Mouse (Mus musculus): ENCODE results near the gene Rps6kb1. TPM values are rescaled to one million over a fixed set of nuclear protein-coding genes. Genes with fewer than 3 reads are reported as not detected.
A peak's percentile ranks its signal among the peaks of the same experiment; 100 is the strongest.

Rps6kb1 gene
- polyA plus RNA-seq (2014; fragmentation: Nextera tagmentation; extraction: Ambion mirVana), result 50.7 and 58.0 TPM in 2 replicates

GRCm38 (mm10) chr11:86544639-86545299, at the start of gene Rps6kb1, which contains the start of gene Tubd1:
Gene Rps6kb1, minus strand, starts transcription at chr11:86544805.
Gene Tubd1, plus strand, starts transcription at chr11:86544991.
- WGBS, result under 1% methylated on average over 43 of the region's 43 CpGs
- DNase-seq (ENCODE audit: low spot score) (peak; percentile 96), ATAC-seq (replicated peaks; ENCODE audit: low FRiP score, low TSS enrichment, low read depth) (peak; percentile 99)
- peaks cover 5% of the 10 kb centered on the region; the same call in 1 of the 2 replicates for H3K36me3 ChIP-seq (ENCODE audit: control insufficient read depth, insufficient read depth, low read length)
- H3K9me3 ChIP-seq (ENCODE audit: control insufficient read depth, low read length), result no peaks in the 10 kb centered on the region
- H3K4me2 ChIP-seq (ENCODE audit: low read length), result peak within 1 kb of the TSS; percentile 65
- H3K4me3 ChIP-seq (ENCODE audit: low read depth, low read length), result peak within 1 kb of the TSS; percentile 65
- H3K4me1 ChIP-seq (replicated peaks; ENCODE audit: control insufficient read depth, insufficient read depth, low read length), result peaks cover 18% of the 10 kb centered on the region
- peak within 1 kb of the TSS; percentile 77; the same call in 1 of the 2 replicates for H3K27ac ChIP-seq (ENCODE audit: low read depth)
- H3K9ac ChIP-seq (ENCODE audit: low read length), result peak within 1 kb of the TSS; percentile 90
- H3K27me3 ChIP-seq (replicated peaks; ENCODE audit: control insufficient read depth, insufficient read depth, low read length), result no peaks in the 10 kb centered on the region

DNA sequence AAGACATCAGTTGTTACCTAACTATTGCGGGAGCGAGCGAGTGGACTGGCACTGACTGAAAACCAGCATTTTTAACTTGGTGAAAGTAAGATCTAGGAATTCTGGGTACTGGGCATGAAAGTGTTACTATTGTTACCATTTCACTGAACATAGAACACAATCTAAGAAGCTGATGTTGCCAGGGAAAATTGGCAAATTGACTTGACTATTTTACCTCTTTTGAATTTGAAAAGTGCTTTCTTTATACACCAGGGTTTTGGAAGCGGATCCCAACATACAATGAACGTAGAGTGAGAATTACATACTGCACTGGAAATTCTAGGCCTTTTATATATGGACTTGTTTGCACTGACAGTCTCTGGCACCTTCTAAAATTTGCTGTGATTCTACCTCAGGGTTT, 48.8 kb upstream of the Rps6kb1 start:
- H3K4me1 ChIP-seq (replicated peaks; ENCODE audit: control insufficient read depth, insufficient read depth, low read length), result peaks cover 4% of the 10 kb centered on the region; the same call in 1 of the 2 replicates
- no peaks in the 10 kb centered on the region for H3K27me3 ChIP-seq (replicated peaks; ENCODE audit: control insufficient read depth, insufficient read depth, low read length)
- no peak overlapping the region for H3K4me3 ChIP-seq (ENCODE audit: low read depth, low read length)
- no peak overlapping the region for H3K4me2 ChIP-seq (ENCODE audit: low read length)
- H3K9ac ChIP-seq (ENCODE audit: low read length), result no peak overlapping the region
- H3K9me3 ChIP-seq (ENCODE audit: control insufficient read depth, low read length), result no peaks in the 10 kb centered on the region
- WGBS, result 87% methylated on average over 5 of the region's 5 CpGs
- H3K27ac ChIP-seq (ENCODE audit: low read depth), result no peak overlapping the region
- no peak for DNase-seq (ENCODE audit: low spot score)
- H3K36me3 ChIP-seq (ENCODE audit: control insufficient read depth, insufficient read depth, low read length), result no peaks in the 10 kb centered on the region
- ATAC-seq (replicated peaks; ENCODE audit: low FRiP score, low TSS enrichment, low read depth), result no peak

DNA sequence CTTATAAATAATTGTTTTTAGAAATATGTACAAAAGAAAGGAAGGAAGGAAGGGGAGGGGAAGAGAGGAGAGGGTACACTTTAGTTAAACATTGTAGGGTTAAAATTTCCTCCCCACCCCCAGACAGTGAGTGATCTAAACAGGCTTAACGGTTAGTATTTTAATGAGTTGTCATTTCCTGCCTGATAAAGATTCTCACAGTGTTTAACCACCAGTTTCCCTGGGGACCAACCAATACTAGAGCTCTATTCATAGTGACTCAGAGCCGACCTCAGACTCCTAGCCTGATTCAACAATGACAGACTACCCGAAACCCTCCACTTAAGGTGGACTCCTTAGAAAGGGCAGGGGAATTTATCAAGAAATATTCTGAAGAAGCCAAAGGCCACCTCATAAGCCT, 48.4 kb upstream of the Rps6kb1 start:
- 30% methylated on average over 3 of the region's 3 CpGs for WGBS
- Histone ChIP-seq H3K27ac (ENCODE audit: low read depth) (no peak overlapping the region), H3K4me1 (replicated peaks; ENCODE audit: control insufficient read depth, insufficient read depth, low read length) (peaks cover 8% of the 10 kb centered on the region; the same call in 1 of the 2 replicates), H3K9ac (ENCODE audit: low read length) (no peak overlapping the region), H3K36me3 (ENCODE audit: control insufficient read depth, insufficient read depth, low read length) (no peaks in the 10 kb centered on the region), H3K27me3 (replicated peaks; ENCODE audit: control insufficient read depth, insufficient read depth, low read length) (no peaks in the 10 kb centered on the region), H3K9me3 (ENCODE audit: control insufficient read depth, low read length) (no peaks in the 10 kb centered on the region), H3K4me2 (ENCODE audit: low read length) (no peak overlapping the region), H3K4me3 (ENCODE audit: low read depth, low read length) (no peak overlapping the region)
- 0 out of 2 replicates have a peak, but pooled peaks have one; percentile 32 for ATAC-seq (replicated peaks; ENCODE audit: low FRiP score, low TSS enrichment, low read depth)
- DNase-seq (ENCODE audit: low spot score), result no peak

GRCm38 (mm10) chr11:86591931-86592616, 47.5 kb upstream of the Rps6kb1 start:
- Histone ChIP-seq H3K9me3 (ENCODE audit: control insufficient read depth, low read length) (no peaks in the 10 kb centered on the region), H3K4me2 (ENCODE audit: low read length) (no peak overlapping the region), H3K27me3 (replicated peaks; ENCODE audit: control insufficient read depth, insufficient read depth, low read length) (no peaks in the 10 kb centered on the region), H3K27ac (ENCODE audit: low read depth) (no peak overlapping the region), H3K36me3 (ENCODE audit: control insufficient read depth, insufficient read depth, low read length) (no peaks in the 10 kb centered on the region), H3K4me1 (replicated peaks; ENCODE audit: control insufficient read depth, insufficient read depth, low read length) (peaks cover 14% of the 10 kb centered on the region), H3K9ac (ENCODE audit: low read length) (no peak overlapping the region), H3K4me3 (ENCODE audit: low read depth, low read length) (no peak overlapping the region)
- DNase-seq (ENCODE audit: low spot score) (no peak), ATAC-seq (replicated peaks; ENCODE audit: low FRiP score, low TSS enrichment, low read depth) (no peak)
- WGBS, result 86% methylated on average over 2 of the region's 2 CpGs

DNA sequence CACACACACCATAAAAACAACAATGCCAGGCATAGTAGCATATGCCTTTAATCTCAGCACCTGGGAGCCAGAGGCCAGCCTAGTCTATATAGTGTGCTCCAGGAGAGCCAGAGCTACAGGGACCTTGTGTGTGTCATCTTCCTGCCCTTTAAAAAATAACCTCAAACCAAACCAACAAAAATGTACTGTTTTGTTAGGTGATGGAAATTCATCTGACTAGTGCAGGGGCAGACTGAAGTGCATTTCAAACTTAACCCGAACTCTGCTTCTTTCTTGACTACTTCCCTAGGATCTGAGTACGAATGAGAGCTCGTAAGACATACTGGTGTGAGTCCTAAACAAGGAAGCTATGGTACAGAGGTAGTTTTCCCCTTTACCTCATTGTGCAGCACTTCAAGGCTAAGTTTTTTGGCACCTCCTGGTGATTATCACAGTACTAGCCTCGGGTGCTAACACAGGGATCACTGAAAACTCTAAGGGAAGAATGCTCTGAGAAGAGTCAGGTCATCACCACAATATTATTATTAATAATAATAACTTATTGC, 46.8 kb upstream of the Rps6kb1 start:
- ATAC-seq (replicated peaks; ENCODE audit: low FRiP score, low TSS enrichment, low read depth), result no peak
- H3K36me3 ChIP-seq (ENCODE audit: control insufficient read depth, insufficient read depth, low read length), result no peaks in the 10 kb centered on the region
- H3K4me1 ChIP-seq (replicated peaks; ENCODE audit: control insufficient read depth, insufficient read depth, low read length), result peaks cover 14% of the 10 kb centered on the region
- H3K9ac ChIP-seq (ENCODE audit: low read length), result no peak overlapping the region
- no peak overlapping the region for H3K27ac ChIP-seq (ENCODE audit: low read depth)
- H3K4me3 ChIP-seq (ENCODE audit: low read depth, low read length), result no peak overlapping the region
- DNase-seq (ENCODE audit: low spot score), result no peak
- H3K4me2 ChIP-seq (ENCODE audit: low read length), result no peak overlapping the region
- no peaks in the 10 kb centered on the region for H3K27me3 ChIP-seq (replicated peaks; ENCODE audit: control insufficient read depth, insufficient read depth, low read length)
- no peaks in the 10 kb centered on the region for H3K9me3 ChIP-seq (ENCODE audit: control insufficient read depth, low read length)
- WGBS, result 75% methylated on average over 4 of the region's 4 CpGs

GRCm38 (mm10) chr11:86590579-86590978, 46.0 kb upstream of the Rps6kb1 start:
- ATAC-seq (replicated peaks; ENCODE audit: low FRiP score, low TSS enrichment, low read depth) (no peak), DNase-seq (ENCODE audit: low spot score) (no peak)
- H3K36me3 ChIP-seq (ENCODE audit: control insufficient read depth, insufficient read depth, low read length), result no peaks in the 10 kb centered on the region
- WGBS, result 92% methylated on average over 10 of the region's 10 CpGs
- peaks cover 14% of the 10 kb centered on the region for H3K4me1 ChIP-seq (replicated peaks; ENCODE audit: control insufficient read depth, insufficient read depth, low read length)
- no peak overlapping the region for H3K4me2 ChIP-seq (ENCODE audit: low read length)
- H3K9me3 ChIP-seq (ENCODE audit: control insufficient read depth, low read length), result no peaks in the 10 kb centered on the region
- no peaks in the 10 kb centered on the region for H3K27me3 ChIP-seq (replicated peaks; ENCODE audit: control insufficient read depth, insufficient read depth, low read length)
- H3K4me3 ChIP-seq (ENCODE audit: low read depth, low read length), result no peak overlapping the region
- H3K9ac ChIP-seq (ENCODE audit: low read length), result no peak overlapping the region
- H3K27ac ChIP-seq (ENCODE audit: low read depth), result no peak overlapping the region

DNA sequence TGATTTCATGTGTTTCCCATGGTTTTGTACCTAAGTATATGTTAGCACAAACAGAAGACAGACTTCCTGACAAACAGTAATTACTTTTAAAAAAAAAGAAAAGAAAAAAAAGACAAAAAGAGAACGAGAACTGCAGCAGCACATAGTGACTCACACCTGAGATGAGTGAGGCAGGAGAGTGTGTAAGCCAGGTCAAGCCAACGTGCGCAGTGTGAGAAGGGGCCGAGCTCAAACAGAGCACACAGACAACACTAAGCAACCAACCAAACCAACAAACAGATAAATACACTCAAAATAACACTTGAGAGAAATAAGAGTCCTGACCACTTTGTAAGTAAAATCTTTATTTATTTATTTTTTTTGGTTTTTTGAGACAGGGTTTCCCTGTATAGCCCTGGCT, 45.5 kb upstream of the Rps6kb1 start:
- Histone ChIP-seq H3K27ac (ENCODE audit: low read depth) (no peak overlapping the region), H3K36me3 (ENCODE audit: control insufficient read depth, insufficient read depth, low read length) (no peaks in the 10 kb centered on the region), H3K27me3 (replicated peaks; ENCODE audit: control insufficient read depth, insufficient read depth, low read length) (no peaks in the 10 kb centered on the region), H3K4me1 (replicated peaks; ENCODE audit: control insufficient read depth, insufficient read depth, low read length) (peaks cover 18% of the 10 kb centered on the region), H3K4me3 (ENCODE audit: low read depth, low read length) (no peak overlapping the region), H3K9me3 (ENCODE audit: control insufficient read depth, low read length) (no peaks in the 10 kb centered on the region), H3K4me2 (ENCODE audit: low read length) (no peak overlapping the region), H3K9ac (ENCODE audit: low read length) (no peak overlapping the region)
- ATAC-seq (replicated peaks; ENCODE audit: low FRiP score, low TSS enrichment, low read depth) (no peak), DNase-seq (ENCODE audit: low spot score) (no peak)
- WGBS, result 85% methylated on average over 4 of the region's 4 CpGs

DNA sequence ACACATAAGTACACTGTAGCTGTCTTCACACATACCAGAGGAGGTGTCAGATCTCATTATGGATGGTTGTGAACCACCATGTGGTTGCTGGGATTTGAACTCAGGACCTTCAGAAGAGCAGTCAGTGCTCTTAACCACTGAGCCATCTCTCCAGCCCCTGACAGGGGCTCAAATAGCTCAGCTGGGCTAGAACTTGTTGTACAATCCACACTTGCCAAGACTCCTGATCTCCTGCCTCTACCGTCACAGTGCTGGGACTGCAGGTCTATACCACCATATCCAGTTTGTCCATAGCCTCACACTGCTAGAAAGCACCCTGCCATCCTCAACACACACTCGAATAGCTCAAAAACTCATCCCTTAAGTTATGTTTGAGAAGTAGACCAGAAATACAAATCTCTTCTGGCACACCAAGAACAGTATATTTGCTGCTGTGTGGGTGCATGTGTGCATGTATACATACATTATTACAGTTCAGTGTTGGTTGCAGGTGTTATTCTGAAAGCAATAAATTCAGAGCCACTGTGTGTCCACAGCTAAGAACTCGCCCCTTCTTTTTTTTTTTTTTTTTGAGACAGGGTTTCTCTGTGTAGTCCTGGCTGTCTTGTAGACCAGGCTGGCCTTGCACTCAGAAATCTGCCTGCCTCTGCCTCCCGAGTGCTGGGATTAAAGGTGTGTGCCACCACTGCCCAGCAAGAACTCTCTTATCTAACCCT, 44.1 kb upstream of the Rps6kb1 start:
- 87% methylated on average over 4 of the region's 4 CpGs for WGBS
- no peaks in the 10 kb centered on the region for H3K27me3 ChIP-seq (replicated peaks; ENCODE audit: control insufficient read depth, insufficient read depth, low read length)
- no peak for ATAC-seq (replicated peaks; ENCODE audit: low FRiP score, low TSS enrichment, low read depth)
- no peak for DNase-seq (ENCODE audit: low spot score)
- H3K4me2 ChIP-seq (ENCODE audit: low read length), result no peak overlapping the region
- H3K36me3 ChIP-seq (ENCODE audit: control insufficient read depth, insufficient read depth, low read length), result no peaks in the 10 kb centered on the region; the same call in 1 of the 2 replicates
- H3K9me3 ChIP-seq (ENCODE audit: control insufficient read depth, low read length), result no peaks in the 10 kb centered on the region
- no peak overlapping the region for H3K9ac ChIP-seq (ENCODE audit: low read length)
- H3K4me3 ChIP-seq (ENCODE audit: low read depth, low read length), result no peak overlapping the region
- H3K27ac ChIP-seq (ENCODE audit: low read depth), result no peak overlapping the region
- H3K4me1 ChIP-seq (replicated peaks; ENCODE audit: control insufficient read depth, insufficient read depth, low read length), result peaks cover 18% of the 10 kb centered on the region
